Mouse (Mus musculus): ENCODE measurements around the gene Tbxa2r. TPM values are rescaled to one million over a fixed set of nuclear protein-coding genes. Genes with fewer than 3 reads are reported as not detected.

Gene Tbxa2r
- total and polyA plus RNA-seq, 3 experiments = 0.12 to 0.30 (median 0.13) TPM

DNA sequence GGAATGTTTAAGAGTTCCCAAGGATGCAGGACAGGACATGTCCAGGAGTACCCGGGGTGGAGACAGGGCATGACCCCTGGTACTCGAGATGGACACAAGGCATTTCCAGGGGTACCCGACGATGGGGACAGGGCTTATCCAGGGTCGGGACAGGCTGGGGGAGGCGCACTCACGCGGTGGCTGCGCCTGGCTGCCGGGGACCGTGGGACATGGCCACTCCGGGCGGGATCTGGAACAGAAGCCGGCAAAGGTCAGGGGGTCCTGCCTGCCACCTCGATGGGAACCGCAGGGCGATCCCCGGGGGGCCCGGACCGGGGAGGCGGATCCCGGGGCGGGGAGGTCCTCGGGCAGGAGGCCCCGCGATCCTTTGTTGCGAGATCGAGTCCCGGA is 21.4 kb downstream of the Tbxa2r start:
- H3K4me2 ChIP-seq (ENCODE audit: insufficient read depth, low read depth, poor library complexity, severe bottlenecking) = peak overlapping the region; percentile 89
- H3K27me3 ChIP-seq (replicated peaks) = no peaks in the 10 kb centered on the region
- in situ Hi-C loops (cut with MboI; ENCODE audit: low pct_ligation_motif_present, low pct_unique_long_range_greater_than_20kb, low sequenced_read_pairs) = loop anchor here (10.0 kb wide), 1 partner anchor 155 kb away; no protein-coding TSS in a partner anchor
- peaks cover 7 to 36% of the 10 kb centered on the region in 2 experiments for H3K4me1 ChIP-seq (ENCODE audit: control insufficient read depth in 1 of 2, insufficient read depth in 2 of 2)
- H3K36me3 ChIP-seq (replicated peaks in 1 of 2; ENCODE audit: control insufficient read depth in 1 of 2, insufficient read depth in 1 of 2, low read length in 1 of 2) = peaks cover 20 to 37% of the 10 kb centered on the region in 2 experiments
- dilution Hi-C loops (cut with MboI; ENCODE audit: extremely low pct_ligation_motif_present, extremely low pct_unique_long_range_greater_than_20kb, low sequenced_read_pairs) = no loop called here
- H3K9me3 ChIP-seq (replicated peaks; ENCODE audit: low read length) = no peaks in the 10 kb centered on the region
- TF ChIP-seq MAZ (IDR thresholded peaks at IDR 0.05; ENCODE audit: low read depth, low read length) (no peak), POLR2AphosphoS2 (IDR thresholded peaks at IDR 0.05; ENCODE audit: low read depth, low read length) (no peak), JUN (IDR thresholded peaks at IDR 0.05; ENCODE audit: insufficient read depth, low read depth, low read length) (no peak)
- H3K27ac ChIP-seq (ENCODE audit: insufficient read depth, low read depth) = 0 out of 2 replicates have a peak overlapping the region, but pooled peaks have one; percentile 2
- H3K9ac ChIP-seq (ENCODE audit: insufficient read depth, low read depth) = peak overlapping the region; percentile 80
- H3K4me3 ChIP-seq (replicated peaks in 1 of 3; ENCODE audit: low read depth in 2 of 3, low read length in 2 of 3, poor library complexity in 1 of 3) = peak overlapping the region; percentile 74 to 89 (median 80)
- H3K79me2 ChIP-seq (replicated peaks; ENCODE audit: control insufficient read depth, extremely low read depth, insufficient read depth, poor library complexity, severe bottlenecking) = no peaks in the 10 kb centered on the region
- DNase-seq (ENCODE audit: extremely low read depth) = no peak

- Histone ChIP-seq H3K9me3 (replicated peaks; ENCODE audit: low read length) (no peaks in the 10 kb centered on the region), H3K9ac (ENCODE audit: insufficient read depth, low read depth) (peak within 1 kb of the TSS; percentile 80), H3K79me2 (replicated peaks; ENCODE audit: control insufficient read depth, extremely low read depth, insufficient read depth, poor library complexity, severe bottlenecking) (no peaks in the 10 kb centered on the region), H3K27me3 (replicated peaks) (no peaks in the 10 kb centered on the region), H3K4me2 (ENCODE audit: insufficient read depth, low read depth, poor library complexity, severe bottlenecking) (peak within 1 kb of the TSS; percentile 89), H3K36me3 (replicated peaks in 1 of 2; ENCODE audit: control insufficient read depth in 1 of 2, insufficient read depth in 1 of 2, low read length in 1 of 2) (peaks cover 20 to 33% of the 10 kb centered on the region in 2 experiments), H3K4me1 (ENCODE audit: control insufficient read depth in 1 of 2, insufficient read depth in 2 of 2) (peaks cover 7 to 36% of the 10 kb centered on the region in 2 experiments), H3K27ac (ENCODE audit: insufficient read depth, low read depth) (0 out of 2 replicates have a peak within 1 kb of the TSS, but pooled peaks have one; percentile 2), H3K4me3 (replicated peaks in 1 of 3; ENCODE audit: low read depth in 2 of 3, low read length in 2 of 3, poor library complexity in 1 of 3) (peak within 1 kb of the TSS; percentile 74 to 89 (median 80))
- dilution Hi-C loops (cut with MboI; ENCODE audit: extremely low pct_ligation_motif_present, extremely low pct_unique_long_range_greater_than_20kb, low sequenced_read_pairs) (no loop called here), in situ Hi-C loops (cut with MboI; ENCODE audit: low pct_ligation_motif_present, low pct_unique_long_range_greater_than_20kb, low sequenced_read_pairs) (loop anchor here (10.0 kb wide), 1 partner anchor 156 kb away; no protein-coding TSS in a partner anchor)
- DNase-seq (ENCODE audit: extremely low read depth) = peak; percentile 97
- TF ChIP-seq MEF2A (IDR thresholded peaks at IDR 0.05; ENCODE audit: borderline replicate concordance, low read depth, low read length) (peak; percentile 53; the same call in 1 of the 2 replicates), TBP (conservative IDR thresholded peaks at IDR 0.05; ENCODE audit: low read depth, low read length) (peak; percentile 84; the same call in 1 of the 2 replicates), SIN3A (IDR thresholded peaks at IDR 0.05; ENCODE audit: low read length) (peak; percentile 62), HCFC1 (IDR thresholded peaks at IDR 0.05; ENCODE audit: low read depth, low read length) (peak; percentile 87), CHD1 (IDR thresholded peaks at IDR 0.05; ENCODE audit: low read depth, low read length) (no peak), NELFE (IDR thresholded peaks at IDR 0.05; ENCODE audit: low read depth, low read length) (no peak), JUND (conservative IDR thresholded peaks at IDR 0.05; ENCODE audit: low read depth, low read length) (no peak), PAX5 (IDR thresholded peaks at IDR 0.05; ENCODE audit: low read length) (no peak), POLR2A (IDR thresholded peaks at IDR 0.05; ENCODE audit: low read depth, low read length) (peak; percentile 65), IRF4 (IDR thresholded peaks at IDR 0.05; ENCODE audit: low read depth, low read length) (peak; percentile 5; the same call in 1 of the 2 replicates), POLR2AphosphoS2 (IDR thresholded peaks at IDR 0.05; ENCODE audit: low read depth, low read length) (no peak), ZMIZ1 (IDR thresholded peaks at IDR 0.05; ENCODE audit: low read depth, low read length) (peak; percentile 56; the same call in 1 of the 2 replicates), BHLHE40 (IDR thresholded peaks at IDR 0.05; ENCODE audit: low read depth, low read length) (peak; percentile 42; the same call in 1 of the 2 replicates), EP300 (IDR thresholded peaks at IDR 0.05; ENCODE audit: low read length) (no peak), GABPA (IDR thresholded peaks at IDR 0.05; ENCODE audit: insufficient replicate concordance, low read depth, low read length) (no peak), UBTF (IDR thresholded peaks at IDR 0.05; ENCODE audit: low read depth, low read length) (no peak), JUN (IDR thresholded peaks at IDR 0.05; ENCODE audit: insufficient read depth, low read depth, low read length) (no peak), RCOR1 (conservative IDR thresholded peaks at IDR 0.05; ENCODE audit: low read depth, low read length) (0 out of 2 replicates have a peak, but pooled peaks have one; percentile 63), ZKSCAN1 (IDR thresholded peaks at IDR 0.05; ENCODE audit: borderline replicate concordance, low read depth, low read length) (no peak), NRF1 (IDR thresholded peaks at IDR 0.05; ENCODE audit: low read depth, low read length) (peak; percentile 70), MXI1 (IDR thresholded peaks at IDR 0.05; ENCODE audit: low read depth, low read length) (no peak), MAX (IDR thresholded peaks at IDR 0.05; ENCODE audit: low read length) (peak; percentile 48; the same call in 1 of the 2 replicates), SMC3 (IDR thresholded peaks at IDR 0.05; ENCODE audit: low read depth, low read length) (peak; percentile 51), ELF1 (IDR thresholded peaks at IDR 0.05; ENCODE audit: low read depth, low read length) (peak; percentile 63), MAFK (IDR thresholded peaks at IDR 0.05; ENCODE audit: insufficient replicate concordance, low read length) (no peak), USF2 (conservative IDR thresholded peaks at IDR 0.05; ENCODE audit: low read depth, low read length) (no peak), USF1 (IDR thresholded peaks at IDR 0.05; ENCODE audit: low read depth, low read length) (peak; percentile 6; the same call in 1 of the 2 replicates), E2F4 (IDR thresholded peaks at IDR 0.05; ENCODE audit: insufficient replicate concordance, low read depth, low read length) (no peak), MAZ (IDR thresholded peaks at IDR 0.05; ENCODE audit: low read depth, low read length) (peak; percentile 49; the same call in 1 of the 2 replicates), ZNF384 (IDR thresholded peaks at IDR 0.05; ENCODE audit: low read depth, low read length) (peak; percentile 81)
Measured at GRCm38 (mm10) chr10:81350351-81351063, 22.0 kb downstream of the Tbxa2r start, which contains the start of gene Hmg20b. Hmg20b (minus strand) TSS chr10:81350480.
